Mouse (Mus musculus) ovary, postnatal 36 days (tissue): ENCODE data around the gene Runx2.

Source experiments
- DNase-seq: peaks from one replicate; pipeline ENCODE4 v3.0.0; 2022; ENCODE audit warnings: low spot score, mixed read lengths

The Runx2 gene

GRCm38 (mm10) chr17:44618691-44619090 lies 195.9 kb downstream of the Runx2 start:
- peak; percentile 33 for DNase-seq

DNA sequence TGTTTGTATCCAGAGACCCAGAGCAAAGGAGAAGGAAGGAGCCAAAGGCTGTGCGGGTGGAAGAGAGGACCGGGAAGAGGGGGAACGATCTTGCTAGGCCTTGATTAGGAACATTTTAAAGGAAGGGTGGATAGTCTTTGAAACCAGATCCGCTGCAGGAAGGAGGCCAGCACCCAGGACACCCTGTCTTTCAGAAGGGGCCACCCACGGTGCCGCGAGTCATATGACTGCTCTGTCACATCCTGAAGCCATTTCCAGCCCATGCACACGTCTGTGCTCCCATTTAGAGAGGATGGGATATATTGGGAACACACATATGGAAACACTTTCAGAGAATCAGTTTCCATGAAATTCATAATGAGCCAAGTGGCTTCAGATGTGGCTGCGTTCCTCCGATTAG lies 196.4 kb downstream of the Runx2 start:
- peak; percentile 13 for DNase-seq

DNA sequence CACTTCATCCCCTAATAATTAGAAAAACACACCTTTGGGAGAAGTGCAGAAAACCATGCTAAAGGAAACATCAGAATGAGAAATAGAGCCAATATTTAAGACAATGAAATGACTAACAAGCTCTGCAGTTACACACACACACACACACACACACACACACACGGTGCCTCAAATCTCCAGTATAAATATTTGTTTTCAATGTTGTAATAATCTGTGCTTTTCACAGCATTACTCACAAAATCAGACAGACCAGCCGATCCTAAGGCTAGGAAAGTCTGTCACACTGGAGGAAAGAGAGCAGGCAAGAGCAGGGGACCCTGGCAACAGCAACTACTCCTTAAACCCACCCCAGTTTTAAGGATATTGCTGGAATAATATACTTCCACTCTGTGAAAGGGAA lies 196.9 kb downstream of the Runx2 start:
- no peak for DNase-seq

- DNase-seq, result no peak
Observed at GRCm38 (mm10) chr17:44613716-44614715, 200.6 kb downstream of the Runx2 start.

DNA sequence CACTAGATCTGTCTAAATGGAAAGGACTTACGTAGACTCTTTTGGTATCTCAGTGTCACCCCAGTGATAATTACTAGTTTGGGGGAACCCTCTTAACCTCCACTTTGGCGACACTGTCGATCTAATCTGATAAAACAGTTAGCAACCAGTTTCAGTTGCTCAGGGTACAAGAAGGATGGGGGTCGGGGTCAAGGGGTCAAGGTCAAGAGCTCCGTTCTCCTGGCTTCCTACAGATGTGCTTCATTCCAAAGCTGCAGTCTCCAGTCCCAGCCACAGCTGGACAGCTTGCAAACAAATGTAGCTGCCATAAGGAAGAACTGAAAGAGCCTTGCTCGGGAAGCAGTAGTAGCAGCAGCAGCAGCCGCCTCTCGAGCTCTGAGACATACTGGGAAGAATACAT lies 202.0 kb downstream of the Runx2 start:
- no peak for DNase-seq

DNA sequence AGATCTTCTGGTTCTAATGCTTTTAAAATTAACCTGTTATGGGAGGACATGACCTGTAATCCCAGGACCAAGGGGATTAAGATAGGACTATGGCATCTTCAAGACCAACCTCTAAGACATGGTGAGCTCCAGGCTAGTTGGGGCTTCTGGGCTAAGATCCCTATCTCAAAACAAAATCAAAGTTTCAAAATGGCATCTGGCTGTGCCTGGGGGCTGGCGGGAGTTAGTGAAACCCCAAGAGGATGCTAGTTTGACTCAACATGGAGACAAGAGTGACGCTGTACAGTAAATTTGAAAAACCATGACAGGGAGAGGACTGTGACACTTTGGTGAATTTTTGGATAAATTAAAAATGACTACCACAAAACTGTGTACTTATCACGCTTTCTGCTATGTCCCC lies 202.6 kb downstream of the Runx2 start:
- DNase-seq, result no peak

GRCm38 (mm10) chr17:44611543-44611942 lies 203.1 kb downstream of the Runx2 start:
- DNase-seq, result no peak

DNA sequence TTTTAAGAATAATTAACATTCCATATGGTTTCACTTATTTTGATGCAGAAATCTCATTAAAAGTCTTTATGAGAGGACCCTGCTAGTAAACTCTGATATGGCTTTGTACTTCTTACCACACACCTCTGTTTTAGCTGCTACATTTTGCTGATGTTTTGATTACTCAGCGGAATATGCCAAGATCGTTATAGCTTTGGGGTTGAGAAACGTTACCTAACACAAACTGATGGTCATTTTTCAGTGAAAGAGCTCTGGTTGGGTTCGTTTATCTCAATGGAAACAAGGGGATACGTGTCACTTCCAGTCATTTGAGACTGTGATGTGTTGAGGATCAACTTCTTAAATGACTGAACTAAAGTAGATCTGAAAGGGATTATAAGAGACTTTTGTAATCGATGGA lies 203.8 kb downstream of the Runx2 start:
- DNase-seq, result no peak

GRCm38 (mm10) chr17:44609897-44610641 lies 204.5 kb downstream of the Runx2 start:
- DNase-seq, result no peak

DNA sequence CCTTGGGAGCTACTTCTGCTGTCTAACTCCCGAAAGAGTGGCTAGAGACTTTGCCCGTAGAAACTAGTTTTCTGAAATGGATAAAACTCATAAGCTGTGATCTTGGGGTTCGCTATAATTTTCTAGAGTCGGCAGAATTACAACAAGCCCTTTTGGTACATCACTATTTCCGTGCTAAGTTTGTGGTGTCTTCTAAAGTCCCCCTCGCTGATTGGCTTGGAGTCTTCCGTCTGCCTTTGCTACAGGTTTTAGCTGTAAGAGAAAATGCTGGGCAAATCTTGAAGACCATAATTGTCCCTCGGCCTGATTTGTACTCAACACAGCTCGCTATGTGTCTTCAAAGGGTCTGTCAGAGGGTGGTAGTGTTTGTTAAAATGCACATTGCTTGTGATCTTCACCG lies 205.2 kb downstream of the Runx2 start:
- DNase-seq, result no peak

GRCm38 (mm10) chr17:44608907-44609306 lies 205.7 kb downstream of the Runx2 start:
- DNase-seq, result no peak

DNA sequence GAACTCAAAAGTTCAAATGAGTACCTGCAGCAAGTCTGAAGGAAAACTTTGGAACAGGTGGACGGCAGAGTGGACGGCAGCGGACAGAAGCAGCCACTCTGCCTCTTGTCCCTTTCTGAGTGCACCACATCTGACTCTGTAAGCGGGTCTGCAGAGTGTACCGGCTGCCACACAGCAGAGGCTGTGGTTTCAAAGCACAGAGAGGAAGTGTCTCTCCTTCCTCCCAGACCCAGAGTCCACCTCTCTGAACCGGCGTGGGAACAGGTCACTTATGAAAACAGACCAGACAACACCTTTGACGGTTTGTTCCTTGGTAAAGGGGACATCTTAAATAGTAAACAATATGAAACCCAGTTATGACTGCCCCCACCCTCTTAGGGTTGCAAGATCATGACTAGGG lies 207.2 kb downstream of the Runx2 start:
- DNase-seq, result no peak

DNA sequence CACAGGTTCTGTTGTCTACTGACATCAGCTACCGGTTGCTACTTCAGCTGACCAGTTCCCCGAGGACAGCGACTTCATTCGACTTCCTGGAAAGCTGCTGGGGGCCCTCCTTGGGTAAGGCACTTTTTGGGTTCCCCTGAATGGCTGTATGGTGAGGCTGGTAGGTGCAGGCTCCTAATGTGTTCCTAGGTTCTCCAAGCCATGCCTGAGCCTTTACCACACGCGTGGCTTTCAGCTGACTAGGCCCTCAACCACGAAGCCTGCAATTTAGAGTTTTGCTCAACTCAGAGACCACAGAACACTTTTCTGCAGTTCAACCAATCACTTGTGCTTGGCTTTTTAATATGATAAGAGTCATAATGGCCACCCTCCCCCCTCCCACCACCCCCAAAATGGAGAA lies 208.4 kb downstream of the Runx2 start:
- no peak for DNase-seq

DNA sequence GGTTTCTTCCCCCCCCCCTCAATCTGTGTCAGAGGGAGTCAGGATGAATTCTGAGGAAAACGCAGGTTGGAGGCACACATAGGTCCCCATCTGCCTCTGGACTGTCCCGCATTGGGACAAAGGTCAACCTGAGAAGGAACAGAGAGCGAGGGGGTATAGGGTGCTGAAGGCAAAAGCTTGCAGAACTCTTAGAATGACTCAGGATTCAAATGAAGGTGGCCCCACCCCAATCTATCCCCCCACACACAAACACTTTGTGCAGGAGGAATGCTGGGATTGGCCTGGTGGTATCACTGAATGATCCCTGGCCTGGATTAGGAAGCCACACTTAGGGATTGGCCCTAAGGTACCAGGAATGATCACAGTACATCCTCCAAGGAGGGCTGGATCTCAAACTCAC lies 208.8 kb downstream of the Runx2 start:
- DNase-seq, result no peak

DNA sequence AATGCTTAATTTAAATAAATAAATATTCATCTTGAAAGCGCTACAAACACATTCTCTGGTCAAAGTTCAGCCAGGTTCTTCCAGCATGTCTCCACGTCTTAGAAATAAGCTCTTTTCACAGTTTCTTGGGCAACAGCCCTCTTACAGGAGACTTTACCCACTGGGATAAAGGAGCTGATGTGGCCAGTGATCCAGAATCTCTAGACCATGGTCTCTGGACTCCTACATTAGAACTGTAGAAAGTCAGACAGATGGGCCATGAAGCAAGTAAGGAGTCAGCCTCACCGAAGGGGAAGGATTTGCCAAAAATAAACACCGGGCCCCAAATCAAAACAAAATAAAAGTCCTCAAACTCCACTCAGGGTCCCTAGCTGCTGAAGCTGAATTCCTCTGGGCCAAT lies 211.4 kb downstream of the Runx2 start:
- no peak for DNase-seq

GRCm38 (mm10) chr17:44601317-44602021 lies 213.1 kb downstream of the Runx2 start:
- no peak for DNase-seq

DNA sequence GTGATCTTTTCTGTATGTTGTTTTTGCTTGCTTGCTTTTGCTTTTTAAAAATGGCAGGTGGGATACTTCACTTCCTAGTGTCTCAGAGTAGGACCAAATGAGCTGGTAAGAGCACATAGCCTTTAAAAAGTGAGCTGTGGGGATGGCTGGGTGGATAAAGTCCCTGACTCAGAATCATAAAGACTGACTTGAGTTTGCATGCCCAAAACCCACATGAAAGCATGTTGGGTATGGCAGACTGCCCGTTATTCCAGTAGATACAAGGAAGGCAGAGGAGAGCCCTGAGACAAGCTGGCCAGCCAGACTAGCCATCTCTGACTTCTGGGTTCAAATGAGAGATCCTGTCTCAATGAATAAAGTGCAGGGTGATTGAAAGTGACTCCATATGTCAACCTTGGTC lies 214.7 kb downstream of the Runx2 start:
- DNase-seq, result no peak

- no peak for DNase-seq
Observed at GRCm38 (mm10) chr17:44599132-44599531, 215.5 kb downstream of the Runx2 start.

- no peak for DNase-seq
Observed at GRCm38 (mm10) chr17:44597918-44598504, 216.6 kb downstream of the Runx2 start.

- no peak for DNase-seq
Observed at GRCm38 (mm10) chr17:44592737-44593090, 221.9 kb downstream of the Runx2 start.

DNA sequence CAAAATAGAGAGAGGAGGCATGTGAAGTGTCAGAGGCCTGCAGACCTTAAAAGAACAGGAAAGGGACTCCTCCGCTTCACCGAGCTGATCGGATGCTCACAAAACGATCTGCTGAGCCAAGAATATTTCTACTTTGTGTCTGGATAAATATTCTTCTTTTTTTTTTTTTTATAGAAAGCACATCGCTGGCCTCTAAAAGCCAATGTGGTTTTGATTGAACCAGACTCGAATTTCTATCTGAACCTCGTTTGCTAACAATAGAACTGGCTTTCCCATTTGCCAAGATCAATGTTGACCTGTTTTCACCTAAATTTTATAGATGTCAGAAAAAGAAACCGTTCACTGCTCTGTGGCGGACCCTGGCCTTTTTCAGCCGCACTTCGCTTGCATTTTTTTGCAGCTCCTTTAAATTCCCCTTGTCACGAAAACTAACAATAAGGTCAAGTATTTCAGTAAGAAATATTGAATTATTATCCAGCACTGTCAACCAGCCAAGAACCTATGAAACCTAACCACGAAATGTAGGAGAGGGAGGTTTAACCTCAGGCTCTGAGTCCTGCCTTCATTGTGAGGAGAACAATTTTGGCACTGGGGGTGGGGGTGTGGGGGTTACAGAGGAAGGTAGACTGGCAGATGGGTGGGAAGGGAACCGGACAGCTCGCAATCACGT lies 222.4 kb downstream of the Runx2 start:
- DNase-seq, result no peak

DNA sequence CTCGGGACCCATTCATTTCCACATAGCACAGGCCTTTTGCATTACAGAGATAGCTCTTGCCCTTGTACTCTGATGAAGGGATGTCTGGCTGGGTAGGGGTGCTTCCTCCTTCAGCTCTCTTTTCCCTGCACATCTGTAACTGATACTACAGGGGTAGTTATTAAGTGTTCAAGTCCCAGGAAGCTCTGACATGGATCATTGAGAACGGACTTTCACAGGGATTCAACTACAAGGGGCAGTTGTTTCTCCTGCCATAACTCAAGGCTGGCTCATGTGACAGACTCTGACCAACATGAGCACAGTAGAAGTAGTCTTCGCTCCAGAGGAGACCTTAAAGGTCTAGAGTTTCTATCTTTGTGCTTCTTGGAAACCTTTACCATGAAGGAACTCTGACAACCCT lies 226.1 kb downstream of the Runx2 start:
- DNase-seq, result no peak
